Mouse (Mus musculus) left cerebral cortex, postnatal 36 days (tissue): ENCODE data around the gene Paqr4. TPM values are rescaled to one million over a fixed set of nuclear protein-coding genes. Genes with fewer than 3 reads are reported as not detected.

ENCODE experiments used
- DNase-seq, 2 experiments: peaks; one replicate each; pipeline ENCODE4 v3.0.0; 2021 to 2022; ENCODE audit warnings: low spot score in 2 of 2, mixed read lengths in 1 of 2
- intact Hi-C: fragments of 180-260 bp; cut with DNase I; formaldehyde crosslinking; loops from one replicate; pipeline ENCODE4 v1.15.1; 2025
- total RNA-seq, 2 experiments: library from RNA; stranded (reverse); gene quantifications; 2 replicates each; pipeline ENCODE4 v1.2.3; 2021

Paqr4 gene
- total RNA-seq, 2 experiments from 2014 or later, result 58.7 to 62.9 TPM

DNA sequence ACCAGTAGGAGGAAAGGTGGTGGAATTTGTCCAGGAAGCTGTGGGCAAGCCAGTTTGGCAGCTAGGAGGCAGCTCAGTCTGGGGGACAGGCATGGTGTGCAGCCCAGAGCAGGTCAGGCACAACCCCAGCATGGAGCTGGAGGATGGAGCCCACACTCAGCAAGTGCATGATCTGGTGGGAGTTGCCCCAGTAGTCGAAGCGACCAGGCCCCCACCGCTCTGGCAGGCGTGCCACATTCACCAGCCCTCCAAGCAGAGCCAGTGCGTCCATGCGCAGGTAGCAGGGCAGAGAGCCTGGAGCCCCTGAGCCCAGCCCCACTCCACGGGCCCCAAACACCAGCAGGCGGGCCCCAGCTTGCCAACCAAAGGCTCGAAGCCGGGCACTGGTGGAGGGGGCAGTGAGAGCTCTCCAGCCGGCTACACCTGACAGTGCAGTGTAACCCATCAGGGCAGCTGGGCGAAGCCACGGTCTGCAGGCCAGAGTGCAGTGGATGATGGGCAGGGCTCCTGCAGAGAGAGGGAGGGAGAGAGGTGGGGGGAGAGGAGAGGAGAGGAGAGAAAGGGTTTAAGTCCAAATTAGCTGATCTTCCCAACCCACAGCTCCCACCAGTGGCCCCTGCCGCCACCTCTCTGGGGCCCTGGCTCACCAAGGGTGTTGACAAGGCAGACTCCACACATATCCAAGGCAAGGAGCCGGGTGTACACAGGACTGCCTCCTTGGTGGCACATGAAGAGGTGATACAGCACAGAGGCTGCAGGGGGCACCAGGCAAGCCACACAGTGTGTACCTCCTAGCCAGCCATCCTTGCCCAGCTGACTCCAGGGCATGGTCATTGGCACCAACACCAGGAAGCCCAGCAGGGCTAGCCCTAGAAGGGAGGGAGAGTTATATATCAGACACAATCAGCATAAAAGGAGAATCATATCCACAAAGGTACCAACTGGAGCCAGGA, 2.9 kb downstream of the Paqr4 start:
- no peak for DNase-seq
- intact Hi-C loops, result no loop called here

DNA sequence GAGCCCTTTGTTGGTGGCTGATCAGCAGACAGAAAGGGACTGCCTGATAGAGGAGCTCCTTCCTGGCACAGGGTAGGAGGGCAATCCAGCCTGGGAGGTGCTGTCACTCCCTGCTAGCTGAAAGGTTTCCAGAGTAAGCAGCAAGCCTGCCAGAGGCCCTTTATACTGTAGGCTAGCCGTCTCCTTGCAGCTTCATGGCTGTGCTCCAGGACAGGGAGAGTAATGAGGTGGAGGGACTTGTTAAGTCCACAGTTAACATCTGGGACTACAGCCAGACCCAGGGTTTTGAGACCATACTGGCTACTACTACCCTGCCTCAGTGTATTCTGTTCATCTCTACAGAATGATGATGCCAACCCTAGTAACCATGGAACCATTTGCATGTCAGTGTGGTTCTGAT, 6.3 kb downstream of the Paqr4 start:
- no peak for DNase-seq
- intact Hi-C loops, result no loop called here

DNA sequence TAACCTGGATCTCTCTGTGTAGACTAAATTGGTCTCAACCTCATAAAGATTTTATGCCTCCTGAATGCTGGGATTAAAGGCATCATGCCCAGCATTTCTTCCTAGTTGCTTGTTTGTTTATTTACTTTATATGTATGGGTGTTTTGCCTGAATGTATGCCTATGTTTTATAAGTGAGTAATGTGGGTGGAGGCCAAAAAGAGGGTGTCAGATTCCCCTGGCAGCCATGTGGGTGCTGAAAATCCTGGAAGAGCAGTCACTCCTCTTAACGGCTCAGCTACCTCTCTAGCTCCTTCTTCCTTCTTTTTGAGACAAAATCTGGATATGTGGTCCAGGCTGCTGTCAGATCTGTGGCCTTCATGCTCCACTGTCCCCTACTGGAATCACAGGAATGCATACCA, 10.2 kb downstream of the Paqr4 start:
- intact Hi-C loops, result no loop called here
- no peak for DNase-seq

DNA sequence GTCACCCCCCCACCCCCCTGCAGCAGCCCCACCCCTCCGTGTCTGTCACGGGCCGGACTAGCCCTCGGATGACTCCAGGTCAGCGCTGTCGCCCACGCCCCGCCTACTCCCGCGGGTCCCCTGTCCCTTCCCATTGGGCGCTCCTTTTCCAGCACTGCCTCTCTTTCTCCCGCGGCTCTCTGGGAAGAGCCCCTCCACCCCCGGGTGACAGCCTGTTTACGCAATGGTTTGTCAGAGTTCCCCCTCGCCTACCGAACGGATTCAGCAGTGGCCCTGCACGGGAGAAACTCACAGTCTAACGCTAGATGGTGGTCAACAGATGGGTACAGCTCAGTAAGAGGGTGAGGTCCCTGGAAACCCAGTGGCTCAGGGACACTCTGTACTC, 13.9 kb downstream of the Paqr4 start:
- intact Hi-C loops, result no loop called here
- peak; percentile 58 to 60 for DNase-seq

DNA sequence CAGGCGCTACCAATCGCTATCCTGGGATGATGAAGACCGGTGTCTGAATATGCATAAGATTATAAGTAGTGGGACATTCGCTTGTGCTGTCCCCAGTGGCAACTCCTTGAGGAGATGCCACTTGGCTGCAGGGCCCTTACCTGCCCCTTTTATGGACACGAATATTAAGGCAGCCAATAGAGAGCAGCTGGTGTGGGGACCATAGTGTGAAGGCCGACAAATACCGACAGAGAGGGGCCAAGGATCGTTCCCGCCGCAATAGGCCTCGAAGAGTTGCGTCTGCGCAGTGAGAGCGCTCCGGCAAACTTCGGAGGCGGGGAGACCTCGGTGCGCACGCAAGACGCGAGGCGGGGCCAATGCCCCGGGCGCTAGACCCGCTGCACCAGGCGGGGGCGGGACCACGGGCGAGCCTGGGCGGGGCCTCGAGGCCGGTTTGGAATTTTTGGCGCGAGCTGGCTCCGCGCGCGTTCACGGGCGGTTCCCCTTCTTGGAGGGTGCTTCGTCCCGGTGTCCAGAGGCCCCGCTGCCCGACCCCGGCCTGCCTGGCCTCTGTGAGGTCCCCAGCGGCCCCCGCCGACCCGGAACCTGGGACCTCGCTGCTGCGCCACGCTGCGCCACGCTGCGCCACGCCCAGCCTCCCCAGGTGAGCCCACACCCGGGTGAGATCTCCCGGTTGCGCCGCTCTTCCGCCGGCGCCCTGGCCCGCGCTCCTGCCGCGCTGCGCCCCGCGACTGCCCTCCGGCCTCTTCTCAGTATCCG, 14.5 kb downstream of the Paqr4 start, which contains the start of gene Pkmyt1:
Pkmyt1 (plus strand) TSS at position 338 of the 759 bp plus-strand sequence.
- peak; percentile 92 to 94 for DNase-seq
- intact Hi-C loops, result no loop called here

DNA sequence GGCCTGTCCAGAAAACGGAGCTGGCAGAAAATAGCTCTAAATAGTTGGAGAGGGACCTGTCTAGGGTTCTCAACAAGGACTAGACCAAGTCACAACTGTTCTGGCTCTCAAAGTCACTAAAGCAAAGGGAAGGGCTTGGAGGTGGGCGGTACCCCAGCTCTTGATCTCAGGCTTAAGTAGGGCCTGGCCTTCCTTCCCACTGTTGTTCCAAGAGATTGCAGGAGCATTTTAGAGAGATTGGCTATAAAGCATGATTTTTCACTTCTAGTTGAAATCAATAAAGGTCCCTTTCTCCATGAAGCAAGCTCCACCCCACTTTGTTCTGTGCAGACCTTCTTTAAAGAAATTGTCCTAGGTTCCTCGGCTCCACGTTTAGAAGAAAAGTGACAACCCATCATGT, 15.2 kb downstream of the Paqr4 start:
- intact Hi-C loops, result no loop called here
- no peak for DNase-seq

DNA sequence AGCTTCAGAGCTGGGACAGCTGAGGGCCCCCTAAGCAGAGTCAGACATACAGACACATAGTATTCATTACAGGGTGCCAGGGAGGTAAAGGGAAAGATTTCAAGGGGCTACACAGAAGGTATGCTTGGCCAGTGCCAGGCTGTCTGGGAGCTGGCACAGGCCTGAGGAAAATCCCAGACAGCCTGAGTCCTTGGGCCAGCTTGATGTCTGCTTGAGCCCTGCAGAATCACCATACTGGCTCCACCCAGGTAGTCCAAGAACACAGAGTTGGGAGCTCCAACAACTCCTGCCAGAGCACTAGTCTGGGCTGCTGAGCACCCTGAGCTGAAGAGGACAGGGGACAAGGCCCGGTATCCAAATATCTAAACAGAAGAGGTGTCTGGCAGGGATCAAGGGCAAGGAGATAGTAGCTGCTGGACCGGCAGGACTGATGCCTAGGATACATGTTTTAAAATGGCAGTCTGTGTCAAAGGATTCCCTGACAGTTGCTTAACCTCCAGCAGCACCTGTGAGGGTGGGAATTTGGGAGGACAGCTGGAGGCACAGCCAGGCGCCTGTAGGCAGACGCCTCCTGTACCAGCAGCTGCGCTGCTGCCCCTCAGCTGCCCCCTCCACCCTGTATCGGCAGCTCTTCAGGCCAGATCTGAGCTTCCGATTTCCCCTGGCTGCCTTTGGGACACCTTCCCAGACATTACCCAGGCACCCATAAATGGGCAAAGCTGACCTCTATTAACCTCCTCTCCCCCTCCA, 18.1 kb downstream of the Paqr4 start, which contains the start of gene 1520401A03Rik:
1520401A03Rik (minus strand) TSS at position 408 of the 750 bp plus-strand sequence.
- no peak for DNase-seq
- intact Hi-C loops, result no loop called here

DNA sequence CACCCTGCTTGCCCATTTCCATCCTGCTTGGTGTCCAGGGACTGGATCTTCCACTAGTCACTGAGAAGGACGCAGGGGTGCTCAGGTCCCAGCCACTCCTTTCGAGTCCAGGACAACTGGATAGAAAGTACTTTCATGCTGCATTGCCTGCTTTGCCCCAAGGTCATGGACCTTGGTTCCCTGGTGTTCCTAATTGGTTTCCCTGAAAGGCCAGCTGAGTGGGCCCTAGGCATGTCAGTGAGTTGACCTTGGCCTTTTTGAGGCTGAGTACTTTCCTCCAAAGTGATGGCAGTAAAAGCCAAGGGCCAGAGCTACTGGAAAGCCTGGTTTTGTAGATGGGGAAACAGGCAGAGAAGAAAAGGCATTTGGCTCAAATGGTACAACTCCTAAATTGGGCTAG, 18.8 kb downstream of the Paqr4 start:
- intact Hi-C loops, result no loop called here
- DNase-seq, result no peak

DNA sequence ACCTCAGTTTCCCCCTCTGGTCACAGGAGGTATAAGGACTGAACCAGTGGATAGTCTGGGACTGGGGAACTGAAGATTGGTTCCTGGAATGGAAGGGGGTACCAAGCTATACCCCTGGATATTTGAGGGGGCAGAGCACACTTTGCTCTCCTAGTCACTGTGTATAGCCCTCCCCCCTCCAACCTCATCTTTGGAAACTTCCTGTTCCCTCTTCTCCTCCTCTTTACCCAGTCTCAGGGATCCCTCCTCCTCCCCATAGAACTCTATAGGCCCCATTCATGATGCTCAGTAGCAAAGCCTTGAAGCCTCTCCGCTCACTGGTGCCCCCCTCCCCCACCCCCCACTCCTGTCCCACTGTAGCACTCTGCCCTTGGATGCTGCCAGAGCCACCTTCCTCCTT, 21.2 kb downstream of the Paqr4 start:
- intact Hi-C loops, result no loop called here
- DNase-seq, result no peak

DNA sequence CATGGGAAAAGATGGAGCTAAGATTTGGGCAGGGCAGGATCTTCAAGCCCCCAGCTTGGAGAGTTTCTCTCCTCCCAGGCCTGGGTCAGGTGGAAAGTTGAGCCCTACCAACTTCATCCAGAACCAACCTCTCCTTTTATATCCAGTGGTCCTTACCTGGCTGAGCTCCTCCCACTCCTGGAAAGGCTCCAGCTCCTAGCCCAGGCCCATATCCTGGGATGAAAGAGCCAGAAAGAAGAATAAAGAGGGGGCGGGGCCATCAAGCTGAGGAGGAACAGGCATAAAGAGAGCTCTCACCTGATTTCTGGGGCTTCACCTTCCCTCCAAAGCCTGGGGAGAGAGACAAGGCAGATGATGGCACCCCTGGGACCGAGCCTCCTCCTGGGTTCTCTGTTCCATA, 23.7 kb downstream of the Paqr4 start:
- DNase-seq, result no peak
- intact Hi-C loops, result no loop called here

DNA sequence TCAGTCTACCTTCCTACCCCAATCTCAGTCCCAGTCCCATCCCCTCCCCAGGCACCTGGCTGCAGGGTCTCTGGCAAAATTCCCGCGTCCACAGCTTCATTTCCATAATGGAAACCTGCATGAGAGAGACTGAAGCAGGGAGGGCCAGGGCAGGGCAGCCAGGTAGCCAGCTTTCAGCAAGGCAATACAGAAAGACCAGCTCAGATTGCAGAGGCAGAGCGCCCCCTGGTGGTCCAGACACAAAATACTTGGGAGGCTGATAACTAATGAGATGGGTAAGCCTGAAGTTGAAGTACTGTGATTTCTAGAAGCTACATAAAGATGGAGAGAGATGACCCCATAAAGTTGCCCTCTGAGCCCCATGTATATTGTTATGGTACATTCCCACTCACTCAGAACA, 34.5 kb downstream of the Paqr4 start:
- peak; percentile 70 to 74 for DNase-seq
- intact Hi-C loops, result loop anchor here (5.0 kb wide), 1 partner anchor 34 kb away; the partner anchor contains the start of genes Hcfc1r1 and Thoc6

DNA sequence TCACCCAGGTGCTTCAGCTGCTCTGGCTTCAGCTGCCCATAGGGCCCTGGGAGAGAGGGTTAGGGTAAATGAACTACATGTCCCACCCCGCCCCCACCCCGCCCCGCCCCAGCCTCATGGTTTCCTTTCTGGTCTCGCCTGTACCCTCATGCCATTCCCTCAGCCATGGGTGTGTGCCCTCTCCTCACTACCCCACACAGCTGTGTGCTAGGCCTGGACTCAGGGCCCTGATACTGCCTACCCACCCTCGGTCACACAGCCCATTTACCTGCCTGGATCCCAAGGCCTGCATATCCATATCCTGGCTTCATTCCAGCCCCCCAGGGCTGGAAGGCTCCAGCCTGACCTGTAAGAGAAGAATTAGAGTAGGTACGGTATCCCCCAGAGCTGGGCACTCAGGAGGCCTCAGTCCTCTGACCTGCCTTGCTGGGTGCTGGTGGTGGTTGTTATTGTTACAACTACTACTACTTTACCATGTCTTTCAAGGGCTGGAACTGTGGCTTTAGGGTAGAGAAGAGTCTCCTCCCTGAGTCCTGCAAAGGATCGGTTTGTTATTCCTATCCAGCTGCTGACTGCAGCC, 35.1 kb downstream of the Paqr4 start:
- intact Hi-C loops, result loop anchor here (5.0 kb wide), 1 partner anchor 33 kb away; the partner anchor contains the start of genes Hcfc1r1 and Thoc6

DNA sequence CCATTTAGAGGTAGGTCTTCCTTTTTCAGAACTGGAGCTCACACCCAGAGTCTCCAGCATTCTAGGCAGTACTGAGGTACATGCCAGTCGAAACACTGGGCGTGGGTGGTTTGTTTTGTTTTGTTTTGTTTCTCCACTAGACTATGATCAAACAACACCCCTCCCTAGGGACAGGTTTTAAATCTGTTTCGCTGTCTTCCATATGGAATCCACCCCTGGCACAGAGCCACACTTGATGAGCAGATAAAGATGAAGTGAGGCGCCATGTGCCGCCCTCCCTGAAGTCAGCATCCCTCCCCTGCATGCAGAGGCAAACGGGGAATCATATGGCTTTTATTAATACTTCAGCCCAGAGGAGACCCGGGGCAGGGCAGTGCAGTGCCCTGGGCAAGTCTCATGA, 35.9 kb downstream of the Paqr4 start:
- DNase-seq, result peak; percentile 17 to 23
- intact Hi-C loops, result loop anchor here (5.0 kb wide), 2 partner anchors 32 to 137 kb away; partner anchors contain the start of genes Hcfc1r1 and Thoc6

More for the DNA sequence above, 35.1 kb downstream of the Paqr4 start:
- no peak for DNase-seq

DNA sequence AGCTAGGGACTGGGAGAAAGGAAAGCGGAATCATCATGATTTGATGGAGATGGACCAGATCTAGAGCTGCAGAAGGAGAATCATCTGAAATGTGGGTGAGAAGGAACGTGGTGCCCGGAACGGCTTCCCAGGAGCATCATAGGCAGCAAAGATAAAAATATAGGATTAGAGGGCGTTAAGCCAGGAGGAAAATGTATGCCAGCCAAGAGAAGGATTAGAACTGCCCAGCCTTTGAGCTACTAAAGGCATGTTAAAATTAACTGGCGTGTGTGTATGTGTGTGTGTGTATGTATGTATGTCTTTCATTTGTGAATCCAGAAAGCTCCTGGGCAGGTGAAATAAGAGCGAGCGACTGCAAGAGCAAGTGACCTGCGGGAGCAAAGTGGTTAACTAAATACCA, 37.4 kb downstream of the Paqr4 start:
- intact Hi-C loops, result loop anchor here (5.0 kb wide), 1 partner anchor 136 kb away; no protein-coding TSS in a partner anchor
- peak; percentile 16 to 30 for DNase-seq

DNA sequence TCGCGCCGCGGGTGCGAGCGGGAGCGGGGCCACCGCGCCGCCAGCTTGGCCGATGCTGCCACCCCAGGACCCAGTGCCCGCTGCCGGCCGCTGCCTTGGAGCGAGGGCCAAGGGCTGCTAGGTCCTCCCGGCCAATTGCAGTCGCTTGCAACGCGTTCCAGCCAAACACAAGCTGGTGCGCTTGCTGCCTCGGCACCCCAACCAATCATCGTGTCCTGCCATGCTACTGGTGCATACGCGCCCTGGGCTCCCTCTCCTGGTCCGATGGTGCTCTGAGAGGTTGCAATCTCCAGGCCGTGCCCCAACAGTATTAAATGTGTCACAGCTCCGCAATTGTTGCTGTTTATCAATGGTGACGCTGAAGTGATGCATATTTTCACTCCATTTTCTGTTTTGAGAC, 40.6 kb downstream of the Paqr4 start:
- DNase-seq, result peak; percentile 87
- intact Hi-C loops, result loop anchor here (5.0 kb wide), 1 partner anchor 133 kb away; no protein-coding TSS in a partner anchor

DNA sequence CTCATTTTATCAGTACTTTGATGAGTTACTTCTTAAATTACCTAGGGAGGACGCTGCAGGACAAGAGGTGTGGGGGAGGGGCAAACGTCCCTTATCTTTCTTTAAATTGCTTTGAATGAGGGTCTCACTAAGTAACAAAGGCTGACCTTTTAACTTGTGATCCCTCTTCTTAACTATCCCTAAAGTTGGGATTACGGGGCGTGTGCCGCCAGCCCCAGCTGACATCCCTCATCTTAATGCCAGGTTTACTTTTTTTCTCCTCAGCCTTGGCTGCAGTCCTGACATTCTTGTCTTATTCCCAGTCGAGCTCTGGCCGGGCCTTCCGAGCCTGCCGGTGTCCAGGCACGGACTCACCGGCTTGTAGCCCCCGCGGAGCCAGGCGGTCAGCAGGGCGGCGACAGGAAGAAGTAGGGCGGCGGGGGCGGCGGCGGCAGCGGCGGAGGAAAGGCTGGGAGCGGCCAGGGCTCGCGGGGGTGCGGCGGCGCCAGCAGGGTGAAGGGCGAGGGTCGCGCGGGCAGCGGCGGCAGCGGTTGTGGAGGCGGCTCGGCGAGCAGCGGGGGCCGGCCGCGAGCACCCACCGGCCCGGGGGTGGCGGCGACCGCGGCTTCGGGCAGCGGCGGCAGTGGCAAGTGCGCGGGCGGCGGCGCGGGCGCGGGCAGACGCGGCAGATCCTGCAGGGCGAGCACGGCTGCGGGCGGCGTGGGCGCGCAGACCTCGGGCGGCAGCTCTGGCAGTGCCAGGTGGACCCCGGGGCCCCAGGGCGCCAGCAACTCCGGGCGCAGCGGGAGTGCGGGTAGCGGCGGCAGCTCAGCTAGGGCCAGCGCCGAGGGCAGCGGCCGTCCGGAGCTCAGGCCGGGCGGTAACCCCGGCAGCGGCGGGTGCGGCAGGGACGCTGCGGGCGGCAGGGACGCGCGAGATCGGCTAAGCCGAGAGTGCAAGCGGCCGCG, 41.3 kb downstream of the Paqr4 start:
- peak; percentile 23 to 50 for DNase-seq

DNA sequence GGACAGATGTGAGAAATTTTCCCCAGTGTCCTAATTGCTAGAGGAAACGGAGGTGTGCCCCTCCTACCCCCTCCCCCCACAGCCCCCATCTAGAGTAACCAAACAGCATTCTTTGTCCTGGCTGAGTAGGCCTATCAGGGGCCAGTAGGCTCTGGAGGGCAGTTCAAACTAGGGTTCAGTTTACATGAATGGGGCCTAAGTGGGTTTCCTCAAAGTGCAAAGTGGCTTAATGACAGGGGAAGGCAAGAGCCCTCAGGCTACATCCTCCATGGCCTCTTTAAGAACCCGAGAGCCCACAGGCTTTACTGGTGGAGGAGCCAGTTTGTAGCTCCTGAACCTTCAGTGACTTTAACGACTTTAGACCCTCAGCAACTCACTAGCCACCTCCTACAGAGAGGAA, 44.9 kb downstream of the Paqr4 start:
- intact Hi-C loops, result no loop called here
- no peak for DNase-seq

More for the DNA sequence above, 41.3 kb downstream of the Paqr4 start:
- intact Hi-C loops, result loop anchor here (5.0 kb wide), 1 partner anchor 132 kb away; no protein-coding TSS in a partner anchor

DNA sequence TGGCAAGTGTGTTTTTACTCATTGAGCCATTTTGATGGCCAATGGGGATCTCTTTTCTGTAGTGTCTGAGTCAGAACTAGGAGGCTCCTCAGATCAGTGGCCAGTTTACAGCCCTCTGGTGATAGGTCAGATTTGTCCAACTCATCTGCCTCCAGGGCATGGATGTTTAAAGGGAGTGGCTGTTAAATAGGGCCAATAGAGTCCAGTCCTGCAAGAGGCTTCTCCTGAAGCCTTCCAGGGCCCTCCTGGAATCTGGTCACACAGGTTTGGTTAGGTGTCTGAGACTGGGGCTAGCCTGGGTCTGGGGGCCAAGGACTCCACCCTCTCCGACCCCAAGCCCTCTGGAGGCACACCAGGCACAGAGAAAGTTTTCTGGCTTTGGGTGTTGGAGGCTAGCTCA, 46.2 kb downstream of the Paqr4 start:
- intact Hi-C loops, result no loop called here
- DNase-seq, result no peak
